Mouse (Mus musculus) hematopoietic stem cell, adult 5-6 weeks (primary cell): ENCODE measurements at regions not wholly inside any gene's neighbourhood (a gene's known extent, or its start where the extent isn't known, plus 50 kb on each side); places are given as distances from the start of the nearest gene placed in this dataset.
"Not testable (repeated sequence)": the region's sequence is repeated elsewhere in the genome, so short reads cannot be mapped to it uniquely, and the experiment has no call there.

Source experiments
- ATAC-seq, 2 experiments: fragments of 125-278 bp in 1 of 2; replicated peaks in 1 of 2; 2 replicates each; pipeline ENCODE4 v1.8.0; 2016 to 2017; ENCODE audit warnings: inconsistent platforms in 2 of 2, mild to moderate bottlenecking in 2 of 2, moderate number of reproducible peaks in 2 of 2, low read depth in 1 of 2, moderate TSS enrichment in 1 of 2; ENCODE audit not compliant: low FRiP score in 2 of 2, poor library complexity in 2 of 2, severe bottlenecking in 2 of 2, insufficient read depth in 1 of 2, low TSS enrichment in 1 of 2

DNA sequence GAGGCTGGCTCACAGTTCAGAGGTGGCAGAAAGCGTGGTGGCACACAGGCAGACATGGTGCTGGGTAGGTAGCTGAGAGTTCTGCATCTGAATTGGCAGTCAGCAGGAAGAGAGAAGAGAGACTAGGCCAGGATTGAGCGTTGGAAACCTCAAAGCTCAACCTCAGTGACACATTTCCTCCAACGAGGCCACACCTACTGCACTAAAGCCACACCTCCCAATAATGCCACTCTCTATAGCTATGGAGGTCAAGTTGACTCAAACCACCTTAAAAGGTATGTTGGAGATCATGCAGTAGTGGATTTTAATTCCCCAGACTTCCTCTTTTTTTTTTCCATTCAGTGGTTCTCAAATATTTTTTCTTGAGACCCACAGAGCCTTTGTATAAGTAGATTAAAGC is 57.1 kb downstream of the Ccdc54 start:
- peak; percentile 59 to 72 for ATAC-seq

DNA sequence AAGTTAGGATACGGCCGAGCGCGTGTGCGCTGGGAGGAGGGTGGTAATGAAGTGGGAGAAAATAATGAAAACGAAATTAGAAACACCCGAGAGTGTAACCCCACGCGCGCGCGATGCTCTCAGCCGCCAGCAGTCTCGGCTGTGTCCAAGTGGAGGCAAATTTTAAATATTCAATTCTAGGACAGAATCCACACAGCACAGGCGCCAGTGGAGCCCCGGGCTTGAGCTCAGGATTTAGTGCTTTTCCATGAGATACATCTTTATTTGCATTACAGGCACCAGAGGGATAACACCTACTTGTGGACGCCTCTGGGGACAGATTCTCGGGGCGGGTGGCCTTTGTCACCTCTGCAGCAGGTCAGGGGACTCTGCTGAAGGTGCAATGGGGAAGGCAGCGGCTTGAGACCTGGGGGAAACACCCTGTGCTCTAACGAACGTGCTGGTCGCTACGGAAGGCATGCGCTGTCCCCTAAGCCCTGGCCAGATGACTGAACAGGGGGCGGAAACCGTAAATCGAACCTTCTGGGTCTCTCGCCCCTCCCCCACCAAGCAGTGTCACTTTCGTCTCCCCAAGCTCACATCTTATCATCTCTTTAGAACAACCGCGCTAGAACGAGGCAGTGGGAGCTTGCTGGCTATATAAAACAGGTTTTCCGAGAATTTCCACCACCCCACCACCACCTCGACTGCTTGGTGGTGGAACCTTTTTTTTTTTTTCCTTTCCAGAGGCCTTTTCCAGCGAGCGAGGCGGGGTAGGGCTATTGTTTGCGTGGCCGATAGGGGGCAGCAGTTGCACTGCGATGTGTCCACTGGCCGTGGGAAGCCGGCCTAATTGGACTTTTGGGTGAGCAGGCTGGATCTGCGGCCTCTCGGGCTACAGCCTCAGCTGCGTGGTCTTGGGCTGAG is 61.2 kb downstream of the Ccdc54 start:
- ATAC-seq: peak; percentile 54 to 69

DNA sequence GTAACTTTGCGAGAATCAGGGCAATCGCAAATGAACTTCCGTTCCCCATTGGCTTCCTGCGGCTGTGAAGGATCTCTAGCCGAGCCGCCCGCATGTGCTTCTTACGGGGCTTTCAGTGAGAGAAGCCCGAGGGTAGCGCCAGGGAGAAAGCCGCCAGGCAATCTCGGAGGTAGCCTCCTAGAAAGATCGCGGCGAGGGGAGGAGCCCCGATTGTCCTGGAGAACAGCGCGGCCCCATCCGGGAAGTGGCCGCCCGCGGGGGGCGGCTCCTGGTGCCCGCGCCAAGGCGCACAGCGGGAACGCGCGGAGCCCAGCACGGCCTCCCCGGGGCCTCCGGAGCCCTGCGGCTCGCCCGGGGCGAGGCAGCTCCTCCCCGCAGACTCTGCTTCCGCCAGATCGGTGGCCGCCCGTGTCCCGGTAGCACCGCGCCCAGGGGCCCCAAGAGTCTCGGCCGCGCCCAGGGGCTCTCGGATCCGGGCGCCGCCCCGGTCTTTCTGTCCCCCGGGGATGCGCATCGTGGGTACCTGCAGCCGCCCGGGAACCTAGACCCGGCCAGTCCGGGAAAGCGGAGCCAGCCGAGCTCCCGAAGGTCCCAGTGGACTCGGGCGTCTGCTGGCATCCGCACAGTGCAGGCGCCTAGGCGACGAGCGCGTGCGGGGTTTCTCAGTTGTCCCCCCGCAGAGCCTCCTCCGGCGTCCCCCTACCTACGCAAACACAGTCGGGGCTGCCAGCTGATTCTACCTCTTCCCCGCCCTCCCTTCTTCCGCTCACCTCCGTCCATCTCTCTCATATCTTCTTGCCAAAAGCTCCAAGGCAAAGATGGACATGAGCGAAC is 62.1 kb downstream of the Ccdc54 start:
- ATAC-seq: peak; percentile 12 to 47

DNA sequence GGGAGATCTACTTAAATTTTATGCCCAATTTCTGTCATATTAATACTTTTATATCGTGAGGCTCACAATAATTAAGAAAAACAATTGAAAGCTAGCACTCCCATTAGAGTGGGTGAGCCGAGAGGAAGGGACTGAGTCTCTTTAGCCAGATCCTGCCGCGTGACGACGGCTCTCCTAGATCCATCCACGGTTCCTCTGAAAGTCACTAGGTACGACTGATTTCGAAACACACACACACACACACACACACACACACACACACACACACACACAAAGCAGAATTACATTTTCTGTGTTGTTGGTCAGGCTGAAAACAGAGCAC is 62.6 kb downstream of the Ccdc54 start:
- ATAC-seq: no peak

DNA sequence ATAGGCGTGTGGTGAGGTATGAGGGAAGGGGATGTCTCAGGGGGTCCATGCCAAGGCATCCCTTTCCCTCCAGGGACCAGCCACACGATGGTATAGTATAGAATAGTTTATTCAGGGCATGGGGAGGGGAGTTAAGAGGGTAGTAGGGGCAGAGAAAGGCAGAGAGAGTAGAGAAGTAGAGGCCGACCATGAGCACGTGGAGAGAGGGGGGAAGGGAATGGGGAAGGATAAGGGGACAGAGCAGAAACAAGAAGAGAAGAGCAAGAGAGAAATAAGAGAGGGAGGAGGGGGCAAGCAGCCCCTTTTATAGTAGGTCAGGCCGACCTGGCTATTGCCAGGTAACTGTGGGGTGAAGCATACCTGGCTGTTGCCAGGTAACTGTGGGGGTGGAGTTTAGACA is 64.0 kb downstream of the Ccdc54 start:
- ATAC-seq: not testable (repeated sequence)

DNA sequence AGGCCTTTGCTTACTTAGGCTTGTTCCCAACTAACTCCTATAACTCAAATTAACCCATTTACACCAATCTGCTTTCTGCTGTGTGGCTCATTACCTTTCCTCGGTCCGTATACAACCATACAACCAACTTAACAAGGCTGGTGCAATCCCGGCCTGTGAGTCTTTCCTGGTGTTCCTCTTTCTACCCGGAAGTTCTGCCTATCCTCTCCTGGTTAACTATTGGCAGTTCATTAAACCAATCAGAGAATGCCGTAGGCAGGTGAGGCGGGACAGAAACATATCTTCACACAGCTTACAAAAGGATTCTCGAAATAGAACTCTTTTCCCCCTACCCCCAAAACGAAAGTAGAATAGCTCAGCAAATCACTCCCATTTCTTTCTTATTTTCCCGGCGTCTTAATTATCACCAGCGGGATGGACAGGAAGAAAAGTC is 65.0 kb downstream of the Ccdc54 start:
- no peak for ATAC-seq

DNA sequence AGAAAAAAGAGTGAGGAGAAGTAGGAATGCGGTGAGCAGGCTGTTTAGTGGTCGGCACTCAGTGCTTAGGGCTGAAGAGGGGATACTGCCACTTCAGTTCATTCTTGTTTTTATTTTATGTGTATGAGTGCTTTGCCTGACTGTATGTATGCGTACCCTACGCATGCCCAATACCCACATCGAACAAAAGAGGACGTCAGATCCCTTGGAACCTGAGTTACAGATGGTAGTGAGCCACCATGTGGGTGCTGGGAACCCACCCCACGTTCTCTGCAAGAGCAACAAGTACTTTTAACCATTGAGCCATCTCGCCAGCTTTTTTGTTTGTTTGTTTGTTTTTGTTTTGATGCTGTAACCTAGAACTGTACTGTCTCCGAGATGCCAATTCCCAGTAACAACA is 65.5 kb downstream of the Ccdc54 start:
- ATAC-seq: no peak

DNA sequence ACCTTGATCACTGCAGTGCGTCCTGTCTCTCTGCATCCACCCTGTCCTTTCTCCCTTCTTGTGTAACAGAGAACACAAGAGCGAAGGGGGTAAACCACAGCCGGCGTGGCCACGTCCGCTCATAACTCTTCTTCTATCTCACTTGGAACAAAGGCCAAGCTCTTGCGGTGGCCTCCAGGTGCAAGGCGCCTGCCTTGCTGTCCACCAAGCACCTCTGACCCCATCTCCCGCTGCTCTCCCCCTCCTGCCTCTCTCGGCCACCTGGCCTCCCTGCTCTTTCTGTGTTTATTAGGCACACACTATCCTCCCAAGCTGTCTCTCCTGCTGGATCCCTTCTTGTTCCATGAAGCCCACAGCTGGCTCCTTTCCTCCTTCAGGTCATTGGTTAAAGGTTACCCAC is 71.3 kb downstream of the Ccdc54 start:
- peak; percentile 17 to 25; a peak in 1 of 4 replicates for ATAC-seq

DNA sequence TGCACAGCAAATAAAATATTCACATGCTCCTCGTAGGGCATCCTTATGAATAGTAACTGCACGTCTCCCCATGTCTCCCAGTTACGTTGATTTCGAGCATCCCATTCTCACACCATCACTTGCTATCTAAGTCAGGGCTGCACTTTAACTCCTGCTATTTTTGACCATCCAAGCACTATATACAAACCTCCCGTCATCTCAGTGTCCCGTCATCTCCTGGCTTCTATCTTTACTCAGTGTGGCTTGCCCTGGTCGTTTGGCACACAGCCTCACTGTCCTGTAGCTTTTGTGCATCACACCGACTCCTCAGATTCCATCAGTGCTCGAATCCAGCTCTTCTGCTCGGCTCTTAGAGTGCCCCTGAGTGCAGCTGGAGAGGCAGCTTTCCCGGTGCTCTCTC is 74.4 kb downstream of the Ccdc54 start:
- ATAC-seq: no peak

DNA sequence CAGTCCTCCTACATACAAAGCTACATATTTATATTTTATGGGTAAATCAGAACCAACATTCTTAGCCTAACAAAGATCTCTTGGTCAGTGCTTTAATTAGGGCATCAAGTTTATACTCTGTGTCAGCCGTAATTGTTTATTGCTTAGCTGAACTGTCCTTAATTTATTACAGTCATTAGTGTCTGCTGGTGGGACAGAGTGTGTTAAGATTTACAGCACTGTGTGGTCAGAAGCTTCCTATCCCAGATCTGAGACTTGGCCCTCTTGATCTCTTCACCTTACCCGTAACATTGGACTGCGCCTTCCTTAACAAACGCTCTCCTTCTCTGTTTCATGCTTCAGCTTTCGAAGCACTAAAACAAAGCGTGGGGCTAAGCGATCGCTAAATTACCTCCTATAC is 75.9 kb downstream of the Ccdc54 start:
- no peak for ATAC-seq

DNA sequence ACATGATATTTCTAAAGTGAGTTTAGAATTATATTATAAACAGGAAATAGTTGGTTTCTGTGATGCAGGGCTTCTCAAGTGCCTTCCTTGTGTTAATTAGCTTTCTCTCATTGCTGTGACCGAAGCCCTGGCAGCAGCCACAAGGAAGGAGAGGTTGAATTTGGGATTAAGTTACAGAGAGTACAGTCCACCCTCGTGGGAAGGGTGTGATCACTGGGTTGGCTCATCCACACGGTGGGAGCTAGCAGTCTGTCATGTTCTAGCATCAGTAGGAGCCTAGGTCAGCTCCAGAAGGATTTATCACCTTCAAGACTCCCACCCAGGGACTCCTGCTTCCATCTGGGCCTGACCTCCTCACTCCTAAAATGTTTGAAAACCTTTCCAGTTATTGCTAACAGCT is 78.9 kb downstream of the Ccdc54 start:
- ATAC-seq: no peak

DNA sequence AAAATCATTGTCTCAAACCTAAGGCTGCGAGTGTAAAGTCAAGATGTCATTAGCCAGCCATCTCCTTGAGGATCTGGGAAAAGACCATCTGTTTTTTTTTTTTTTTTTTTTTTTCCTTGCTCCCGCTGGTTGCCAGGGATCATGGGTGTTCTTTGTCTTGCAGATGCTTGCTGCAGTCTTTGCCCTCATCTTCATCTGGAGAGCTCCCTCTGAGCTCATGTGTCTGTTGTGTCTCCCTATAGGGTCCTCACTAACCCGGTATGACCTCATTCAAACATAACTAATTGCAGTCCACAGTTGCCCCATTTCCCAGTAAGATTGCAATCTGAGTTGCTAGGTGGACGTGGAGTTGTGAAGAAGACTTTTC is 77.3 kb upstream of the Bbx start:
- ATAC-seq: no peak

DNA sequence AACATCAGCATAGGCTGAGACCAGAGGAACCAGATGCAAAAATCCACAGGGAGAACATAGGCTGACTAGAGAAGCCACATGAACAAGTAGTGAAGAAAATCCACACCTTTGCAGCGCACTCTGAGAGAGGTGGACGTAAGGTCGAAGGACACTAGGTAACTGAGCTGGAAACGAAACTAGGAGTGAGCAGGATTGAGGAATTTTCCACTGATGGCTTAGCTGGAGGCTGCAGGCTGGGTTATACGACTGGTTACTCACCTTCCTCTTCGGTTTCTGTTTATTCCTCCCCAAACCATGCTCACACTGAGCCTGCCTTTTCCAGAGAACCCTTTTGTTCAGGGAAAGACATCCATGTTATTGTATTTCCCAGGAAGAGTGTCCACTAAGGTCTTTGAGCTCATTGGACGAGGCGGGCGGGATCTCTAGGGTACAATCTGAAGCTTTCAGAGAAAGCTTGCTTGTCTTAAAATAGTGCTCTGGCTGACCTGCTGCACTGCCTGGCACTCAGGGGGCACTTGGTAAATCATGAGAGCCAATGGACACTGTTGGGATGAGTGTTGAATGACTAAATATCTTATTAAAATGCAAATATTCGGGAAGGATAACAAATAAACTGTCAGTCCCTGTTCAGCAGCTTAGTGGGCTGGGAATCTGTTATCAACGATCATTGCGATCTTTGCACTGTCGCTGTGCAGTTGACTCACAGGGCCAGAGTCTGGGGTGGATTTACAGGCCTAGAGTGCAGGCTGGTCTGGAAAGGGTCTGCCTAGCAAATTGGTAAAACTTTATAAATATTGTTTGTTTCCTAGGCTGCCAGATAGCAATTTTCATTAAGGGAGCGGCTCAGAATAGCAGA is 76.7 kb upstream of the Bbx start:
- ATAC-seq: no peak

DNA sequence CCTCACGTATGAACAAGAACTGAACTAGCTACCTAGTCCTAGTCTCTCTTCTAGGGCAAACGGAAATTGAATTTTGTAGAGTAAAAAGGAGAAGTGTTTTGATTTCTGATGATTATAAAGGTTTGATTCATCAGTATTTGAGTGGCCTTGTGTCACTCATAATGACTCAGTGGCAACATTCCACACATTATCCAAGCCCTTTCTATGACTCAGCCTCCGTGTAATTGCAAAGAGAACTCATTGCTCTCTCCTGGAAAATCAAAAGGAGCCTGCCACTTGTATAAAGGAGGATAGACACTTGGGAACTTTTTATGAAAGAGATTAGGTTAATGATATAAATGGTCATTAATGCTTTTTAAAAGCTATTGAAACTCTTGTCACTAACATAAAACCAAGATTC is 72.4 kb upstream of the Bbx start:
- no peak for ATAC-seq

DNA sequence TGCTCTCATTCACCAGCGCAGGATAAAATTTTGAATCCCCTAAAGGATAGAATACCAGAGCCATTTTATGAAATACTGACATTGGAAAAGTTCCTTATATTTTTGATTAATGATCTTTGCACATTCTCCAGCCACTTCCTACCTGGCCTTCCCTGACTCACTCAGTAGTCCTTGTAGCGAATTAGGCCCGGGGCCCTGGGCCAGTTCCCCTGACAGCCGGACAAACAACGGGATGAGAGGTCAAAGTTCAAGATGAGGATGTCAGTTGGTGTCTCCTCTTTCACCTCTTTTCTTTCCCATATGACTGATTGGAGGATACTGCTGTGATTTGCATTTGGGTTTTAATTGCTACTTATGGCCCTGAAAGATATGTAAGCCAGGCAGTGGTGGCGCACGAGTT is 66.7 kb upstream of the Bbx start:
- ATAC-seq: no peak

DNA sequence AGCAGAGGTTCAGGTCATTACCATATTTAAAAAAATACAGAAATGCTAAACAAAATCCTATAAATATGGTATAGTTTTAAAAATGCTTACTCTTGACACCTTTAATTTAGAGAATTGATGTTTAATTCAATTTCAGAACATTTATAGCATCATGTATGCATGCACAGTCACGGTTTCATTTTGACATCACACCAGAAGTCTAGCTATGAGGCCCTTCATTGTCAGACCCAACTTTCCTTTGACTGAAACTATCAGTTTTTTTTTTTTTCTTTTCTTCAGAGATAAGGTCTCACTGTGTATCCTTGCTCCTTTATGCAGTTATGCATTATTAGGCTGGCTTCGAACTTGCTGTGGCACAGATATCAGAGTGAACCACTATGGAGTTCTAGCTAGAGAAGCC is 61.5 kb upstream of the Bbx start:
- no peak for ATAC-seq

DNA sequence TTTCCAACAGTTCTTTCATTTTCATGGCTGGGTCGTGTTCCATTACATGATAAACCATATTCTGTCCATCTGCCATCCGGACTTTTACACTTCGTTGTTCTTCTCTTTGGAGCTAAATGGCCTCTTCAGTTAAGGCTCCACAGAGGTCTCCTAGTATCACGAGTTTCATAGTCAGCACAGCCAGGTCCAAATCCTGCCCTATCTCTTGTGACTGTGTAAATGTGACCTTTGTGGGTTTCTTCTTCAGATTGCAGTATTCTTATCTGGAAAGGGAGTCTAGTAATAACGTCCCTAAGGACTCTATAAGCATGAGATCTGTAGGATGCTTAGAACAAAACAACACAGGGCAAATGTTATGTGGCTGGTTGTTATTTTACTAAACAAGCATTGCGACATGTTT is 57.1 kb upstream of the Bbx start:
- ATAC-seq: no peak

DNA sequence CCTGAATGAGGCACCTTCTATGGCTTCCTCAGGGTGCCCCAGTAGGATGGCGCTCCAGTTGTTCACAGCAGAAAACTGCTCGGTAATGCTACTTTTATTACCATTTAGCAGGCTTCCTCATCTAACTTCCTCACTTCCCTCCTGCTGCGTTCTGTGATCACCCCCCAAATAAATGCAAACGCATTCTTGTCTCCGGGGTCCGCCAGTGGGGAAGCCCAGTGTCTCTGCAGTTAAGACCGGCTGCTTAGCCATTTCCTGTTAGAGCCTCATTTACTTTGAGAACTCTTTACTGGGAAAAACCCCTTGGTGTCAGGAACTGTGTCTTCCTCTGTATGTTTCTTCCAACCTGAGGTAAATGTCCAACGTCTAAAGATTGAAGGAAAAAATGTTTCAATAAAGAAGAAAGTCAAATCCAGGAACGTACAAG is 50.2 kb upstream of the Bbx start:
- peak; percentile 75 to 81 for ATAC-seq
